Mouse (Mus musculus): ENCODE measurements around the gene Cpa5.

Gene Cpa5

GRCm38 (mm10) chr6:30610710-30611109, at the start of gene Cpa5:
TSS of gene Cpa5 (plus strand) at chr6:30611010.
- DNase-seq (ENCODE audit: low spot score in 2 of 2), result no peak

- no peak for DNase-seq (ENCODE audit: low spot score in 2 of 2)
Observed at GRCm38 (mm10) chr6:30562132-30562531, 48.7 kb upstream of the Cpa5 start.

- DNase-seq (ENCODE audit: low spot score in 2 of 2), result peak in 1 of 2 experiments; percentile 17
Observed at GRCm38 (mm10) chr6:30563575-30563974, 47.2 kb upstream of the Cpa5 start.

- no peak for DNase-seq (ENCODE audit: low spot score in 2 of 2)
Observed at GRCm38 (mm10) chr6:30564051-30564450, 46.8 kb upstream of the Cpa5 start.

- no peak for DNase-seq (ENCODE audit: low spot score in 2 of 2)
Observed at GRCm38 (mm10) chr6:30568069-30568468, 42.7 kb upstream of the Cpa5 start, which contains the start of gene Cpa4. TSS of gene Cpa4 (plus strand) at chr6:30568369.

- DNase-seq (ENCODE audit: low spot score in 2 of 2), result no peak
Observed at GRCm38 (mm10) chr6:30569331-30569730, 41.5 kb upstream of the Cpa5 start.

- no peak for DNase-seq (ENCODE audit: low spot score in 2 of 2)
Observed at GRCm38 (mm10) chr6:30570012-30570411, 40.8 kb upstream of the Cpa5 start.

- no peak for DNase-seq (ENCODE audit: low spot score in 2 of 2)
Observed at GRCm38 (mm10) chr6:30572456-30573311, 38.1 kb upstream of the Cpa5 start.

- no peak for DNase-seq (ENCODE audit: low spot score in 2 of 2)
Observed at GRCm38 (mm10) chr6:30573380-30573779, 37.4 kb upstream of the Cpa5 start.

GRCm38 (mm10) chr6:30574945-30575344, 35.9 kb upstream of the Cpa5 start:
- no peak for DNase-seq (ENCODE audit: low spot score in 2 of 2)

GRCm38 (mm10) chr6:30576477-30577203, 34.2 kb upstream of the Cpa5 start:
- DNase-seq (ENCODE audit: low spot score in 2 of 2), result no peak

- no peak for DNase-seq (ENCODE audit: low spot score in 2 of 2)
Observed at GRCm38 (mm10) chr6:30579961-30580840, 30.6 kb upstream of the Cpa5 start.

- DNase-seq (ENCODE audit: low spot score in 2 of 2), result no peak
Observed at GRCm38 (mm10) chr6:30580841-30581176, 30.0 kb upstream of the Cpa5 start.

GRCm38 (mm10) chr6:30586886-30587442, 23.8 kb upstream of the Cpa5 start:
- DNase-seq (ENCODE audit: low spot score in 2 of 2), result no peak

- no peak for DNase-seq (ENCODE audit: low spot score in 2 of 2)
Observed at GRCm38 (mm10) chr6:30589819-30590218, 21.0 kb upstream of the Cpa5 start.

- DNase-seq (ENCODE audit: low spot score in 2 of 2), result no peak
Observed at GRCm38 (mm10) chr6:30591851-30592404, 18.9 kb upstream of the Cpa5 start.

GRCm38 (mm10) chr6:30592417-30592974, 18.3 kb upstream of the Cpa5 start:
- DNase-seq (ENCODE audit: low spot score in 2 of 2), result no peak

GRCm38 (mm10) chr6:30594364-30594763, 16.4 kb upstream of the Cpa5 start:
- DNase-seq (ENCODE audit: low spot score in 2 of 2), result no peak

- DNase-seq (ENCODE audit: low spot score in 2 of 2), result no peak
Observed at GRCm38 (mm10) chr6:30596230-30596898, 14.4 kb upstream of the Cpa5 start.

GRCm38 (mm10) chr6:30600033-30600432, 10.8 kb upstream of the Cpa5 start:
- no peak for DNase-seq (ENCODE audit: low spot score in 2 of 2)

Measured in urinary bladder, postnatal 36 days (tissue).